Mouse (Mus musculus): ENCODE results near the gene Zbtb17. TPM values are rescaled to one million over a fixed set of nuclear protein-coding genes. Genes with fewer than 3 reads are reported as not detected.

The Zbtb17 gene
- total RNA-seq, 1 experiment: 30.1 TPM

DNA sequence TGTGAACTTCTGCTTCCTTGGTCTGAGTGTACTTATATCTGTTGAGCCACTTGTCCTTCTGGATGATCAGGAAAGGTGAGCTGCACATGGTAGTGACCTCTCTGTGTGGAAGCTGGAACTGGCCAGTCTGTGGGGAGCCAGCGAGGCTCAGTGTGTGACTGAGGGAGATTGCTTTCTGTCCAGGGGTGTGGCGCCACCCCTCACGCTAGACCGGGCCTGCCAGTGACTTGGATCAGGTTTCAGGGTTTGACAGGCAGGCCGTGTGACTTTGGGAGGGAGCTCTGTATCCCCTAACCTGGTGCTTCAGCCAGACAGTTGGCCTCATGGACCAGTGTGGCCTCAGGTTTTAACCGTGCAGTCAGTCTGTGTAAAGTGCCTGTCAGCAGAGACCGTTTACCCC, 13.8 kb downstream of the Zbtb17 start:
- DNase-seq (ENCODE audit: low read depth, low spot score): no peak
- H3K27ac ChIP-seq (ENCODE audit: insufficient read depth, low read depth, low read length, poor library complexity, severe bottlenecking): peak overlapping the region; percentile 11; the same call in 1 of the 2 replicates
- in situ Hi-C loops (cut with MboI; ENCODE audit: low sequenced_read_pairs in 2 of 2, unreplicated experiment in 2 of 2): no loop called here
- H3K4me3 ChIP-seq (ENCODE audit: insufficient read depth in 1 of 2, low read depth in 1 of 2, low read length in 2 of 2, poor library complexity in 1 of 2, severe bottlenecking in 1 of 2): no peak overlapping the region
- H3K4me1 ChIP-seq (ENCODE audit: control insufficient read depth in 2 of 2, insufficient read depth in 2 of 2, low read length in 2 of 2, poor library complexity in 1 of 2): peaks cover 2 to 16% of the 10 kb centered on the region in 2 experiments; a peak in 3 of 4 replicates
- TF ChIP-seq HCFC1 (IDR thresholded peaks at IDR 0.05; ENCODE audit: borderline replicate concordance, insufficient read depth, low read length) (no peak), CHD2 (IDR thresholded peaks at IDR 0.05; ENCODE audit: low read depth, low read length) (no peak), MAFK (IDR thresholded peaks at IDR 0.05; ENCODE audit: insufficient read depth, low read depth, low read length) (no peak), ZC3H11A (IDR thresholded peaks at IDR 0.05; ENCODE audit: borderline replicate concordance, low read depth, low read length) (no peak), ZNF384 (IDR thresholded peaks at IDR 0.05; ENCODE audit: low read depth, low read length) (no peak)
- peaks cover 5% of the 10 kb centered on the region; the same call in 1 of the 2 replicates for H3K36me3 ChIP-seq (ENCODE audit: control insufficient read depth, insufficient read depth, low read length, poor library complexity, severe bottlenecking)
- no peaks in the 10 kb centered on the region for H3K9me3 ChIP-seq (ENCODE audit: control insufficient read depth, insufficient read depth, low read depth, low read length)
- no peak overlapping the region for H3K9ac ChIP-seq (ENCODE audit: insufficient read depth, low read depth, low read length, poor library complexity, severe bottlenecking)

DNA sequence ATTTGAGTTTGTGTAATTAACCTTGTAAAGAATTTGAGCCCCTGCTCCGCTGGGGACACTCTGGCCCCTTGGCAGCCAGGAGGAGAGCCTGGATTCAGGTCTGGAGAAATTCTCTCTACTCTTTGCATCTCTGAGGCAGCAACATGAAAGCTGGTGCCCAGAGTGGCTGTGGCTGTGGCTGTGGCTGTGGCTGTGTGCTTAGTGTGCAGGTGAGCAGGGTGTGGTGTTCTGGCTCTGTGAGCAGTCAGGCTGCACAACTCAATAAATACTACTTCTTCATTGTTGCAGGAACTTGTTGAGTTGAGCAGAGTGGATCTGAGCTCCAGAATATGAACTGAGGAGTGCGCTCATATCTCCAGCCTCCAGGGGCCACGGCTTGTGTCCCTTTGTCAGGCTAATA, 14.4 kb downstream of the Zbtb17 start:
- no peak overlapping the region for H3K27ac ChIP-seq (ENCODE audit: insufficient read depth, low read depth, low read length, poor library complexity, severe bottlenecking)
- in situ Hi-C loops (cut with MboI; ENCODE audit: low sequenced_read_pairs in 2 of 2, unreplicated experiment in 2 of 2): no loop called here

DNA sequence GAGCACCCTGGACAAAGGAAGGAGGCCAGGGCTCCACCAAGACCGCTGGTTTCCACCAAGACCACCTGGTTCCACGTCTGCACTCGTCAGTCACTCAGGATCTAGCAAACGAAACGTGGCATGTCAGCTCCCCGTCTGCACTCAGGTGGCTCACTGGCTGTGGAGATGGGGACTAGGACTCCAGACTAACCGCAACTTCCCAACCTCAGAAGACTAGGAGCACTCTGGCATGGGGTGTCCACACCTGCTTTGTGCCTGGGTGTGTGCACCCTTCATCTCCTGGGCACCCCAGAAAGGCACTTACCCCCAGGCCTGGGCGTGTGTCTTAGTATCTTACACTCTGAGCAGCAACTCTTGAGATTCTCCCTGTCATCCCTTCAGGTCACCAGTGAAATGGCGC, 15.3 kb downstream of the Zbtb17 start:
- TF ChIP-seq CHD2 (IDR thresholded peaks at IDR 0.05; ENCODE audit: low read depth, low read length) (no peak), HCFC1 (IDR thresholded peaks at IDR 0.05; ENCODE audit: borderline replicate concordance, insufficient read depth, low read length) (no peak), MAFK (IDR thresholded peaks at IDR 0.05; ENCODE audit: insufficient read depth, low read depth, low read length) (no peak), ZNF384 (IDR thresholded peaks at IDR 0.05; ENCODE audit: low read depth, low read length) (no peak), ZC3H11A (IDR thresholded peaks at IDR 0.05; ENCODE audit: borderline replicate concordance, low read depth, low read length) (no peak)
- Histone ChIP-seq H3K9me3 (ENCODE audit: control insufficient read depth, insufficient read depth, low read depth, low read length) (no peaks in the 10 kb centered on the region), H3K4me3 (ENCODE audit: insufficient read depth in 1 of 2, low read depth in 1 of 2, low read length in 2 of 2, poor library complexity in 1 of 2, severe bottlenecking in 1 of 2) (no peak overlapping the region), H3K4me1 (ENCODE audit: control insufficient read depth in 2 of 2, insufficient read depth in 2 of 2, low read length in 2 of 2, poor library complexity in 1 of 2) (peaks cover 2 to 16% of the 10 kb centered on the region in 2 experiments; a peak in 3 of 4 replicates), H3K27ac (ENCODE audit: insufficient read depth, low read depth, low read length, poor library complexity, severe bottlenecking) (no peak overlapping the region), H3K36me3 (ENCODE audit: control insufficient read depth, insufficient read depth, low read length, poor library complexity, severe bottlenecking) (peaks cover 7% of the 10 kb centered on the region; the same call in 1 of the 2 replicates), H3K9ac (ENCODE audit: insufficient read depth, low read depth, low read length, poor library complexity, severe bottlenecking) (no peak overlapping the region)
- no peak for DNase-seq (ENCODE audit: low read depth, low spot score)
- in situ Hi-C loops (cut with MboI; ENCODE audit: low sequenced_read_pairs in 2 of 2, unreplicated experiment in 2 of 2): no loop called here

More for the DNA sequence above, 14.4 kb downstream of the Zbtb17 start:
- H3K36me3 ChIP-seq (ENCODE audit: control insufficient read depth, insufficient read depth, low read length, poor library complexity, severe bottlenecking): peaks cover 6% of the 10 kb centered on the region; the same call in 1 of the 2 replicates
- peaks cover 2 to 16% of the 10 kb centered on the region in 2 experiments; a peak in 3 of 4 replicates for H3K4me1 ChIP-seq (ENCODE audit: control insufficient read depth in 2 of 2, insufficient read depth in 2 of 2, low read length in 2 of 2, poor library complexity in 1 of 2)
- DNase-seq (ENCODE audit: low read depth, low spot score): no peak
- no peak overlapping the region for H3K4me3 ChIP-seq (ENCODE audit: insufficient read depth in 1 of 2, low read depth in 1 of 2, low read length in 2 of 2, poor library complexity in 1 of 2, severe bottlenecking in 1 of 2)
- TF ChIP-seq HCFC1 (IDR thresholded peaks at IDR 0.05; ENCODE audit: borderline replicate concordance, insufficient read depth, low read length) (no peak), ZNF384 (IDR thresholded peaks at IDR 0.05; ENCODE audit: low read depth, low read length) (no peak), MAFK (IDR thresholded peaks at IDR 0.05; ENCODE audit: insufficient read depth, low read depth, low read length) (no peak), CHD2 (IDR thresholded peaks at IDR 0.05; ENCODE audit: low read depth, low read length) (no peak), ZC3H11A (IDR thresholded peaks at IDR 0.05; ENCODE audit: borderline replicate concordance, low read depth, low read length) (no peak)
- no peak overlapping the region for H3K9ac ChIP-seq (ENCODE audit: insufficient read depth, low read depth, low read length, poor library complexity, severe bottlenecking)
- H3K9me3 ChIP-seq (ENCODE audit: control insufficient read depth, insufficient read depth, low read depth, low read length): no peaks in the 10 kb centered on the region

DNA sequence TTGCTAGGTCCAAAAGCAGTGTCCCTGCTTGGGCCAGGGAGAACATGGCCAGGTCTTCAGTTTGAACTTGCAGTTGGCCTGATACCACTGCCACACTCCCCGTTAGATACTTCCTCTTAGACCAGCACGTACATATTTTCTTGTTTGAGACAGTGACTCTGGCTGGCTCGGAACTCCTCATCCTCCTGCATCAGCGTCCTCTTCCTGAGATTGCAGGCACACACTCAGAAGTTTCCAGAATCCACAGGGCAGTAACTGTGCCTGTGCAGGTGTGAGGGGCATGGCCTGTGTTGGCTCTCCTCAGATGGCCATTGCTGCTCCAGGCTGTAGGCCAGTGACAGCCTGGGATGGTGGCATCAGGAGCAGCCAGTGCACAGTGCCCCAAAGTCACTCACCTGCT, 16.0 kb downstream of the Zbtb17 start:
- Histone ChIP-seq H3K4me3 (ENCODE audit: insufficient read depth in 1 of 2, low read depth in 1 of 2, low read length in 2 of 2, poor library complexity in 1 of 2, severe bottlenecking in 1 of 2) (no peak overlapping the region), H3K4me1 (ENCODE audit: control insufficient read depth in 2 of 2, insufficient read depth in 2 of 2, low read length in 2 of 2, poor library complexity in 1 of 2) (peaks cover 2 to 17% of the 10 kb centered on the region in 2 experiments; a peak in 3 of 4 replicates), H3K27ac (ENCODE audit: insufficient read depth, low read depth, low read length, poor library complexity, severe bottlenecking) (no peak overlapping the region), H3K9ac (ENCODE audit: insufficient read depth, low read depth, low read length, poor library complexity, severe bottlenecking) (no peak overlapping the region), H3K36me3 (ENCODE audit: control insufficient read depth, insufficient read depth, low read length, poor library complexity, severe bottlenecking) (peaks cover 12% of the 10 kb centered on the region), H3K9me3 (ENCODE audit: control insufficient read depth, insufficient read depth, low read depth, low read length) (no peaks in the 10 kb centered on the region)
- TF ChIP-seq HCFC1 (IDR thresholded peaks at IDR 0.05; ENCODE audit: borderline replicate concordance, insufficient read depth, low read length) (no peak), ZC3H11A (IDR thresholded peaks at IDR 0.05; ENCODE audit: borderline replicate concordance, low read depth, low read length) (no peak), CHD2 (IDR thresholded peaks at IDR 0.05; ENCODE audit: low read depth, low read length) (no peak), MAFK (IDR thresholded peaks at IDR 0.05; ENCODE audit: insufficient read depth, low read depth, low read length) (no peak), ZNF384 (IDR thresholded peaks at IDR 0.05; ENCODE audit: low read depth, low read length) (no peak)
- no peak for DNase-seq (ENCODE audit: low read depth, low spot score)
- in situ Hi-C loops (cut with MboI; ENCODE audit: low sequenced_read_pairs in 2 of 2, unreplicated experiment in 2 of 2): no loop called here
